Mouse (Mus musculus) thymus, postnatal 10 days (tissue): ENCODE results near the gene Ssr2.

ENCODE experiments used
- DNase-seq, 2 experiments: peaks; one replicate each; pipeline ENCODE4 v3.0.0; 2021; ENCODE audit warnings: low spot score in 2 of 2

Ssr2 gene

GRCm38 (mm10) chr3:88623346-88624135 is 47.9 kb downstream of the Ssr2 start:
- peak in 1 of 2 experiments; percentile 14 for DNase-seq

- DNase-seq = no peak
These were observed 48.6 kb downstream of the Ssr2 start for GRCm38 (mm10) chr3:88624324-88624723.

GRCm38 (mm10) chr3:88624951-88625350 is 49.3 kb downstream of the Ssr2 start:
- no peak for DNase-seq

GRCm38 (mm10) chr3:88625531-88625930 is 49.9 kb downstream of the Ssr2 start:
- DNase-seq = no peak

GRCm38 (mm10) chr3:88626316-88626715 is 50.6 kb downstream of the Ssr2 start:
- DNase-seq = no peak

GRCm38 (mm10) chr3:88627114-88627513 is 51.4 kb downstream of the Ssr2 start:
- DNase-seq = no peak

- DNase-seq = no peak
These were observed 51.9 kb downstream of the Ssr2 start for GRCm38 (mm10) chr3:88627535-88627934.

GRCm38 (mm10) chr3:88628766-88629165 is 53.1 kb downstream of the Ssr2 start:
- no peak for DNase-seq

GRCm38 (mm10) chr3:88629244-88629643 is 53.6 kb downstream of the Ssr2 start:
- no peak for DNase-seq

- DNase-seq = no peak
These were observed 54.3 kb downstream of the Ssr2 start for GRCm38 (mm10) chr3:88630018-88630417.

- DNase-seq = no peak
These were observed 55.2 kb downstream of the Ssr2 start for GRCm38 (mm10) chr3:88630849-88631341.

- no peak for DNase-seq
These were observed 56.4 kb downstream of the Ssr2 start for GRCm38 (mm10) chr3:88631921-88632587.

- no peak for DNase-seq
These were observed 57.4 kb downstream of the Ssr2 start for GRCm38 (mm10) chr3:88633056-88633455.

GRCm38 (mm10) chr3:88635506-88636275 is 60.0 kb downstream of the Ssr2 start:
- no peak for DNase-seq

GRCm38 (mm10) chr3:88636555-88636986 is 60.9 kb downstream of the Ssr2 start:
- DNase-seq = no peak

- DNase-seq = no peak
These were observed 61.5 kb downstream of the Ssr2 start for GRCm38 (mm10) chr3:88637134-88637533.
